Mouse (Mus musculus) heart, postnatal 25 days (tissue): ENCODE data around the gene Slc25a39. TPM values are rescaled to one million over a fixed set of nuclear protein-coding genes. Genes with fewer than 3 reads are reported as not detected.

ENCODE experiments used
- DNase-seq: peaks from one replicate; pipeline ENCODE4 v3.0.0; 2022; ENCODE audit warnings: low spot score
- intact Hi-C: fragments of 180-260 bp; cut with DNase I; formaldehyde crosslinking; loops from one replicate; pipeline ENCODE4 v1.15.1; 2025
- total RNA-seq, 2 experiments: library from RNA; stranded (reverse); gene quantifications; 2 replicates each; pipeline ENCODE4 v1.2.3; 2021

The Slc25a39 gene
- total RNA-seq, 2 experiments from 2014 or later, result 163 to 175 TPM

DNA sequence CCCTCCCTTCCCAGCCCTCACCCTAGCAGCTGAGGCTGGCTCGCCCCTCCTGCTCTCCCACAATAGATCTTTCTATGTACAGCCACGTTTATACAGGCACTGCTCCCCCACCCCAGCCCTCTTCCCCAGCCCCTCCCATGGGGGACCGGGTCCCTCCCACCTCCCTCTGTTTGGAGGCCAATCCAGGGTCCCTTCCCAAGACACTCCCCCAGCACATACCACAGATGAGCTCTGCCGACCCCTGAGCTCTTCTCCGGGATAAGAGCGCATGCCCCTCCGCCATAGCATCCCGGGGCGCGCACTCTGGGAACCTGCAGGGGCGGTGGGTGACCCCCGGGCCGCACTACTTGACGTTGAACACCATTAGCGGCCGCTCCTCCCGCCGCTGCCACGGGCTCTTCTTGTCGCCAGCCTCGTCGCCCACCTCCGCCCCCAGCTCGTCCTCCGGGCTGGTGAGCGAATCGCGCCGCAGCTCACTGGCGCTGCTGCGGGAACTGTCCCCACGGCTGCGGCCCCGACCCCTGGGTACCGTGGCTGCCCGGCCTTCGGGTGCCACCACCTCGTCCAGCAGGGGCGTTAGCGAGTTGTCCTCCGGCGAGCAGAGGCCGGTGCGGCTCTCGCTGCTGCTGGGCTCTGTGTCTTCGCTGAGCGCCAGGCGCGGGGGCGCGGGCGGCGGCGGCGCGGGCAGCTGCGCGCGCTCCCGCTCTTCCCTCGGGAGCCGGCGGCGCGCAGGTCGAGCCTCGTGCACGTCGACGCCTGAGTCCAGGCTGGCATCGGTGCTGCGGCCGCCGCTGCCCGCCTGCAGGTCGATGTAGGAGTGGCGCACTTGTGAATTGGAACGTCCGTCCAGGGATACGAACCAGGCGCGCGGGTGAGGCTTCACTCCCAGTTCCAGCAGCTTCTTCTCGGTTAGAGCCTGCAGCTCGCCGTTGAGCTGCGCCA lies 29.6 kb upstream of the Slc25a39 start:
- intact Hi-C loops, result no loop called here
- no peak for DNase-seq

DNA sequence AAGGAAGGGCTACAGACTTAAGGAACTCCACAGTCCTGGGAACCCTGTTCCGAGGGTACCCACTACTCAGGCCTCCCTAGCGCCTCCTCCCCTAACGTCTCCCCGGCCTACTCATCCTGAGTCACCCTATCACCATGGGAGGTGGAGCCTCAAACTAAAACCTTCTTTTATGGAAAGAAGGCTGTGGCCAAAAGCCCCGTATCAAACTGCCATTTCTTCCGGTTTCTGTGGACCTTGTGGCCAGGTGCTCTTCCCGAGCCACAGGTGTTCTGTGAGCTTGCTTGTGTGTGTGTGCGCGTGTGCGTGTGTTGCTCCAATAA lies 28.7 kb upstream of the Slc25a39 start:
- intact Hi-C loops, result no loop called here
- no peak for DNase-seq

DNA sequence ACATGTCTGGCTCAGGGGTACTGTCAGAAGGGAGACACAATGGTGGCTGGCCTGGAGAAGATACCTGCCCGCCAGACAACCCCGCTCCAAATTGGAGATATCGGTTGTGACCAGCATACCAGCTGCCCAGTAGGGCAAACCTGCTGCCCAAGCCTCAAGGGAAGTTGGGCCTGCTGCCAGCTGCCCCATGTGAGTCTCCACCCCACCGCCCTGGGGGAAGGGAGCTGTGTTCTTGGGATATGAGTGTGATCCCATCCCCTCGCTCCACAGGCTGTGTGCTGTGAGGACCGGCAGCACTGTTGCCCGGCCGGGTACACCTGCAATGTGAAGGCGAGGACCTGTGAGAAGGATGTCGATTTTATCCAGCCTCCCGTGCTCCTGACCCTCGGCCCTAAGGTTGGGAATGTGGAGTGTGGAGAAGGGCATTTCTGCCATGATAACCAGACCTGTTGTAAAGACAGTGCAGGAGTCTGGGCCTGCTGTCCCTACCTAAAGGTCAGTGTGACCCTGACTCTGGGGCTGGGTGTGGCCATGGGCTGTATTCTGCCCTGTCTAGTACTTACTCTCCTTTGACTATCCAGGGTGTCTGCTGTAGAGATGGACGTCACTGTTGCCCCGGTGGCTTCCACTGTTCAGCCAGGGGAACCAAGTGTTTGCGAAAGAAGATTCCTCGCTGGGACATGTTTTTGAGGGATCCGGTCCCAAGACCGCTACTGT lies 28.2 kb upstream of the Slc25a39 start:
- DNase-seq, result no peak
- intact Hi-C loops, result no loop called here

DNA sequence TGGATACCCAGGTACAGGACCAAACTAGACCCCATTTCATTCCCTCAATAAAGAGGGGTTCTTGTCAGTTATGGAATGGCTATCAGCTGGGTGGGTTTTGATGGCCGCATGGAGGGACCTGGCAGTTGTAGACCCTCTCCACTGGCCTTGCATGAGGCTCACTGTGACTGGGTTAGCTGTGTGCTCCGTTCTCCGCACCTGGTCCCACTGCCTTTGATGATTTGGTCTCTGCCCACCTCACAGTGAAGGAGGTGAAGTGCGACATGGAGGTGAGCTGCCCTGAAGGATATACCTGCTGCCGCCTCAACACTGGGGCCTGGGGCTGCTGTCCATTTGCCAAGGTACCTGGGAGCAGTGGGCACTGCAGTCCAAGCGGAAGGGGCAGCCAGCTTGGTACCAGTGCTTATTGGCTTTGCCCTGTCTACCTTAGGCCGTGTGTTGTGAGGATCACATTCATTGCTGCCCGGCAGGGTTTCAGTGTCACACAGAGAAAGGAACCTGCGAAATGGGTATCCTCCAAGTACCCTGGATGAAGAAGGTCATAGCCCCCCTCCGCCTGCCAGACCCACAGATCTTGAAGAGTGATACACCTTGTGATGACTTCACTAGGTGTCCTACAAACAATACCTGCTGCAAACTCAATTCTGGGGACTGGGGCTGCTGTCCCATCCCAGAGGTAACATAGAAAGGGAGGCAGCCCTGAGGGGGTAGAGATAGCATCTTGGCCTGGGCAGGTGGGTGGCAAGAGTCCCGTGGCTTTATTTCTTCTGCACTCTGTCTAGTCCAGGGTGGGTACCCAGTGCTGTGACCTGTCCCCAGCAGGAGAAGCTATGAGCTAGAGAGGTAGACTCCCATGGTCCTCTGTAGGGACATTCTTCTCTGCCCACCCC lies 27.3 kb upstream of the Slc25a39 start:
- intact Hi-C loops, result loop anchor here (5.0 kb wide), 1 partner anchor 218 kb away; no protein-coding TSS in a partner anchor
- DNase-seq, result no peak

DNA sequence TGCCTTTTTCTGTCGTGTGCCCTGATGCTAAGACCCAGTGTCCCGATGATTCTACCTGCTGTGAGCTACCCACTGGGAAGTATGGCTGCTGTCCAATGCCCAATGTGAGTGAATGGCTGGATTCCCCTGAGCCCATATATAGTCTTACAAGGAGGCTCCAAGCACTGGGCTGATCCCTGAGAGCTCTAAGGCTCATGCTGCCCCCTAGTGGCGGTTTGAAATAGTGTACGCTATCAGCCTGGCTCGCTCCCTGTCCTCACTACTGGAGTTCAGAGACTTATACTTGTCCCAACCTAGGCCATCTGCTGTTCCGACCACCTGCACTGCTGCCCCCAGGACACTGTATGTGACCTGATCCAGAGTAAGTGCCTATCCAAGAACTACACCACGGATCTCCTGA lies 26.7 kb upstream of the Slc25a39 start:
- intact Hi-C loops, result loop anchor here (5.0 kb wide), 1 partner anchor 217 kb away; no protein-coding TSS in a partner anchor
- DNase-seq, result peak; percentile 65

DNA sequence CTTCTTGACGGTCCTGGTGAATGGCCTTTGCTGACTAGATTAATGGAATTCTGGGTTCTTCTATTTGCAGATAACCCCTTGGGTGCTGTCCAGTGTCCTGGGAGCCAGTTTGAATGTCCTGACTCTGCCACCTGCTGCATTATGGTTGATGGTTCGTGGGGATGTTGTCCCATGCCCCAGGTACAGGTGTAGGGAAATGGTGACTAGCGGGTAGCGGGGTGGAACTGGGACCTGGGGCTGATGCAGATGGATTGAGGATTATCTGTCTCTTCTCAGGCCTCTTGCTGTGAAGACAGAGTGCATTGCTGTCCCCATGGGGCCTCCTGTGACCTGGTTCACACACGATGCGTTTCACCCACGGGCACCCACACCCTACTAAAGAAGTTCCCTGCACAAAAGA lies 26.1 kb upstream of the Slc25a39 start:
- DNase-seq, result no peak
- intact Hi-C loops, result loop anchor here (5.0 kb wide), 1 partner anchor 217 kb away; no protein-coding TSS in a partner anchor

DNA sequence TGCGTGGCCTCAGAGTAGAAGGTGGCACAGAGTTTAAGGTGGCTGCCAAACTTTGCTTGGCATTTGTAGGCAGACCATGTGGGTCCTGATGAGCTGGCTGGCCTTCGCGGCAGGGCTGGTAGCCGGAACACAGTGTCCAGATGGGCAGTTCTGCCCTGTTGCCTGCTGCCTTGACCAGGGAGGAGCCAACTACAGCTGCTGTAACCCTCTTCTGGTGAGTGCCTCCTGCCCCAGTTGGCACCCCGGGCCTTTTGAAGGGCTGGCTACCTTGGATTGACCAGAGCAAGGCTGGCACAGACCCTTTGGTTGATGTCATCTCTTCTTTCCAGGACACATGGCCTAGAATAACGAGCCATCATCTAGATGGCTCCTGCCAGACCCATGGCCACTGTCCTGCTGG lies 25.1 kb upstream of the Slc25a39 start:
- intact Hi-C loops, result loop anchor here (5.0 kb wide), 1 partner anchor 216 kb away; no protein-coding TSS in a partner anchor
- peak; percentile 65 for DNase-seq

DNA sequence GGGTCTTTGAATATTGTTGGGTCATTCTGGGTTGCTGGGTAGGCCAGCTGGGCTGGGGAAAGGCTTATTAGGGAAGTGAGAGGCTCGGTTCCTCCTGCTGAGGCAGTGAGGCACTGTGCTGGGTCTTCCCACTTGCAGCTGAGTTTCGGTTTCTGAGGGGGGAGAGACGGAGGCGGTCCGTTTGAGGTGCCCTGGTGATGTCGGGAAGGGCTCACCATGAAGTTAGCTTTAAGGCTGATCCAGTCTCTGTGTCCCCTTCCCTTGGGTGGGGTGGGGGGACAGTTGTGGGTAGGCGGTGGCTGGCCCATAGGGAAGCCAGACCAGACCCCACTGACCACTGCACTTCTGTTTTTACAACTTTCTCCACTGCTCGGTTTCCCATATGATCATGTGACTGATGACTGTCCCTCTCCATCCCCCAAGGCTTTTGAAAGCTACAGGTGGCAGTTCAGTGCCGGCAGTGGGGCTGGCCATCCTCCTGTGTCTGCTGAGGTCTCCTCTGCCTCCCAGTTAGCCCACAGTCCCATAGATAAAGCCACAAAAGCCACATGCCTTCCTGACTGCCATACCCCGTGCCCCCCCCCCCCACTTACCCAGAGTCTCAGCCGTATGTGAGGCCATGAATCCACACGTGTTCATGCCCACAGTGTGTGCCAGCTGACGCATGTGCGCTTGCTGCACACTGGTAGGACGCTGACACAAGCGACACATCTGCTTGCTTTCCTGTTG lies 24.5 kb upstream of the Slc25a39 start:
- intact Hi-C loops, result loop anchor here (5.0 kb wide), 1 partner anchor 215 kb away; no protein-coding TSS in a partner anchor
- DNase-seq, result no peak

DNA sequence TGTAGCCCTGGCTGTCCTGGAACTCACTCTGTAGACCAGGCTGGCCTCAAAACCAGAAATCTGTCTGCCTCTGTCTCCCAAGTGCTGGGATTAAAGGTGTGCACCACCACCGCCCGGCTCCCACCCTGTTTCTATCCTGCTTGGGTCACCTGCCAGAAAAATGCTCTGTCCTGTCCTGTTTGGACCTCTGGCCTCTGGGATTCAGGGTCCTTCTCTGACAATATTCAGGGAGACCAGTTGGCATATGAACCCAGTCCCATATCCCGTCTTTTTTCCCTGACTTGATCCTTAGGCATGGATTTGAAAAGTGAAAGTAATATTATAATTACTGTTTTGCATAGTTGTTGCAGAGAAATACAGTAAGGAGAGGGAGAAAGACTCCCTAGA lies 24.0 kb upstream of the Slc25a39 start:
- intact Hi-C loops, result loop anchor here (2.0 to 5.0 kb wide), 2 partner anchors 123 to 214 kb away; no protein-coding TSS in a partner anchor

DNA sequence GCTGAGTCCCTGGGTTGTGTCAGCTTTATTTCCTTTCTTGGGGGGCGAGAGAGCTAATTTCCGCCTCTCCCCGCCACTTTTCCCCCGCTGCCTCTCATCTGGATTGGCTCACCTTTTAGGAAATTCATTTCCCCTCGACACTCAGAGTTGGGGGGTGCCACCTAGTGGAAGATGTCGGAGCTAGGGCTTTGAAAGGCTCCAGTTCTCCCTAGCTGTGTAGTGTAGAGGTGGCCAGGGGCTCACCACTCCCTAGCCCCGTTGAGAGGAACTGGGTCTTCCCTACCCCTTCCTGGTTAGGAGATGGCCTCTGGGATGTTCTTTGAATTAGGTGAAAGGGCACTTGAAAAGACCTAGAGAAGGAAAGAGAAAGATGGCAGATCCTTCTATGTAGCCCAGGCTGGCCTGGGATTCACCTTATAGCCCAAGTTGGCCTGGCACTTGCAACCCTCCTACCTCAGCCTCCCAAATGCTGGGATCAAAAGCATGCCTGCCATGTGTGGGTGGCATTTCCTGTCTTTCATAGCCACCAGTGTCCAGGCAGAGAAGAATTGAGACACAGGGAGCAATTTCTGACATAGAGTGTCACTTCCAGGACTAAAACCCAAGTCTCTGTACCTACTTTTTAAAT lies 23.4 kb upstream of the Slc25a39 start:
- DNase-seq, result peak; percentile 63
- intact Hi-C loops, result loop anchor here (2.0 to 5.0 kb wide), 2 partner anchors 122 to 214 kb away; no protein-coding TSS in a partner anchor

More for the DNA sequence above, 24.0 kb upstream of the Slc25a39 start:
- no peak for DNase-seq

DNA sequence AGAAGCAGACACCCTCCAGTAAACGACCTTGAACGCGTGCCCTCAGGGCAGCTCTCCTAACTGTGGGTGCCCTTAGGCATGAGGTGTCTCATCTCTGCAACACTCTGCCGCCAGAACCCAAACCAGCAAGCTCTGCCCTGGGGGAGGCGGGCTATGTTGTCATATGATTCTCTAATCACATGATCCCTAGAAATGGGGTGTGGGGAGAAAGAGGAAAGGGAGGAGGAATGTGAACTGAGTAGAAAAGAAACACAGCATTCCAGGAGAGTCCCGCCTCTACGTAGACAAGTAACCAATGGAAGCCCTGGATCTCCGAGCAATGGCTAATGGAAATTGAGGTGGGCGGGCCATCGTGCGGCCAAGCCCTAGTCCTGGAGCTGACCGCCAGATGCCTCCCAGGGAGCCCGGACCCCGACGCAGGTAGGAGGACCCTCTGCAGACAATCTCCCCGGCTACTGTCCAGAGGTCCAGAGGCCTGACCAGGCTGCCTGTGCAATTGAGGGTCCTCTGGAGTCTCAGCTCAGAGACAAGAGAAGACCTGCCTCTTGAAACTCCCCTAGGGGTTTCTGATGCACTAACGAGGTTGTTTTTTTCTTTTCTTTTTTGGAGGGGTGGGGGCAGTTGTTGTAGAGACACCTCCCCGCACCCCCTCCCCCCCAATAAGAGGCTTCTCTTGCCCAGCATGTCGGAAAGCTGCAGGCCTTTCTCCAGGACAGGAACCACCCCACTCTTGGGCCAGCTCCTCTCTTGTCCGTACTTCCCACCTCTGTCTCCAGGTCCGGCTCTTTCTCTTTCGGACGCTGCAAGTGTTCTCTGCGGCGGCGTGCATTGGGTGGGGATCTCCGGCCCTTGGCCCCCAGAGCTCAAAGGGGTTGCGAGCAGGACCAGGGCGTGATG lies 22.6 kb upstream of the Slc25a39 start, which contains the start of gene Grn:
Gene Grn, plus strand, starts transcription at position 195 of the 897 bp plus-strand sequence.
- peak; percentile 88 for DNase-seq
- intact Hi-C loops, result loop anchor here (2.0 to 5.0 kb wide), 2 partner anchors 122 to 213 kb away; no protein-coding TSS in a partner anchor

DNA sequence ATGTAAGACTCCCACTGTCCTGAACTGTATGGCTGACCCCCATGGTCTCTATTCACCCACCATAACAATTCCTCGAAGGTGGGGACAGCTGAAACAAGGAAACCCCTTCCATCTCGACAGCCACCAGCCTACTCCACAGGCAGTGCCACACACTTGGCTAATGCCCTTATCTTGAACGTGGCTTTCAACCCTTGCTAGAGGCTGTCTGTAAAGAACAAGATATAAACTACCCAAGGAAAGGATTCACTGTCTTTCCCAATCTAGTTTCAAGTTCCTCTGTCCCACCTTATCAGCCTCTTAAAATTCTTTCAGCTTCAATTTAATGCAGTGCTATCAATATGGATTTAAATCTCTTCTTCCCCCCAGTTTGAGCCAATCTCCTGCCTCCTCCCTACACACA lies 21.8 kb upstream of the Slc25a39 start:
- DNase-seq, result no peak
- intact Hi-C loops, result loop anchor here (1.0 kb wide), 1 partner anchor 20 kb away; no protein-coding TSS in a partner anchor

DNA sequence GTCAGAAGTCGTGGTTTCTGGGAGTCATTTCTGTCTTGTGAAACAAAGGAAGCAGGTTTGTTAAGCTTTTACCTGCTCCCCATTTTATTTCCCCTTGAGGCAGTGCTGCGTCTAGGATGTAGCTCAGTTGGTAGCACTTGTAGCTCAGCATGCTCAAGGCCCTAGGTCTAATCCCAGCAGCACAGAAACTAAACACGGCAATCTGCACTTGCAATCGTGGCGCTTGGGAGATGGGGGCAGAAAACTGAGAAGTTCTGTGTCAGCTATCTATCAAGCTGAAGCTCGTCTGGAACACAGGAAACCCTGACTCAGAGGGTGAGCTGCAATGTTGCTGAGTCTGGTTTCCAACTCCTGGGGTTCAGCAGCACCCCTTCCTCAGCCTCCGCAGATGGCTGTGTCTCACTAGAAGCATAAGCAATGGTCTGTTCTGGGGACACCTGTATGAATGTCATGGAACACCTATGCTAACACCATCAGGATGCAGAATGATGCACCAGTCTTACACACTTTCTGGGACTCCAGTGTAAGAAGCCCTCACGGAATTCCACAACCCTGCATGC lies 21.3 kb upstream of the Slc25a39 start:
- intact Hi-C loops, result loop anchor here (1.0 kb wide), 1 partner anchor 20 kb away; no protein-coding TSS in a partner anchor
- DNase-seq, result no peak

DNA sequence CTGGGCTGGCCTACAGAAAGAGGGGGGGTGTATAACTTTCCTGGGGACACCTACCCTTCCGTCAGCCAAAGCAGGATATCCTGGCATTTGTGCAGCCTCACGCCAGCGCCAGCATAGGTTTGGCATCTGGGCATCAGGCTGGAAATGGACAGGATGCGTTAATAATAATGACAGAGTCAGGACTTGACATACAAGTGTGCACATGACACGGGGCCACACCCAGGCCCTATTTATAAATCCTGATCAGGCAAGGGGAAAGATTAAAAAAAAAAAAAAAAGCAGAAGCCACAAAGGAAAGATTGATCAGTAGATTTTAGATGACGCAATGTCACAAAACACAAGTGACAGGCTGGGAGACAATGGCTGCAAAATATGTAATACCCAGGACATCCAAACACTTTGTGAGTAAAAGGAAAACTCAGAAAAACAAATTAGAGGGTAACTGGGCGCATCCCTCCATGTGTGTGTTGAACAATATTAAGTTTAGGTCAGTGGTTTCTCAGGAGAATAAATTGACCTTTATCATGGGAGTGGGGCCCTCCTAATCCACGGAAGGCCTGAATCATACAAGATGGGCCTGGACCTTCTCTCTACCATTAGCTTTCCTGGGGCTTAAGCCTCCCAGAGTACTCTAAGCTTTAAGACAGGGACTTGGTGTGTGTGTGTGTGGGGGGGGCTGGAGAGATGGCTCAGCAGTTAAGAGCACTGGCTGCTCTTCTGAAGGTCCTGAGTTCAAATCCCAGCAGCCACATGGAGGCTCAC lies 18.0 kb upstream of the Slc25a39 start:
- intact Hi-C loops, result no loop called here
- no peak for DNase-seq

DNA sequence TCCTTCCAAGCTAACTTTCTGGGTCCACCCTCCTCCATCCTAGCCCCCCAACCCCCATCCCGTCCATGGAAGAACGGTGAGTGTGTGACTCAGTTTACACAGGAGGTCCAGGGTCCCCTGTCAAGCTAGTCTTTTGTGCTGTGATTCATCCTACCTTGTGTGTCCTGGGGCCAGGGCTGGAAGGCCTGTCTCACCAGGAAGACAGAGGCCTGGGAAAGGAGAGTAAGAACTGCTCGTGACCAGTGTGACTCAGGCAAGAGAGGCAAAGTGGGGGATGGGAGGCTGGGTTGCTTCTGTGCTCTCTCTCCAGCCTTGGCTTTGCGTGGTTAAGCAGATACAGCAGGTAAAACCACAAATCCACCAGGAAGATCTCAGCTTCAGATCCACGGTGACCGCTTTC lies 16.9 kb upstream of the Slc25a39 start:
- no peak for DNase-seq
- intact Hi-C loops, result no loop called here

DNA sequence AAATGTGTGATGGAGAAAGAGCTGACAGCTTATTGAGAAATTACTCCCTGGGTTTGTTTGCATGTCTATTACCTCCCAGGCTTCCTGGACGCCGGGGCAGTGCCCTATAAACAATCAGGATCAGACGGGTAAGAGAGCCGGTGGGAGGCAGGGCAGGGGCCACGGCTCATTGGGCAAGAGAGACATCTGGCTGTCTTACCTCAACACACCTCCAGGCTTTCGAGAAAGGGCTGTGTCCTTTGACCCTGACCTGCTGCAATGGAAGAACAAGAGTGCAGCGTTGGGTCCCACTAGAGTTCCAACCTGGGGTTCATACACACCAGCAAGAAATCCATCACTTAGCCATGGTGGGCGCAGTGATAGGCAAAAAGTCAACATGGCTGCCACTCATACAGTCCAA lies 13.8 kb upstream of the Slc25a39 start:
- DNase-seq, result no peak
- intact Hi-C loops, result no loop called here
